Mouse (Mus musculus): ENCODE results near the gene Tom1l2.

GRCm38 (mm10) chr11:60316883-60317282, 35.8 kb downstream of the Tom1l2 start:
- TF ChIP-seq CTCF (IDR thresholded peaks at IDR 0.05; ENCODE audit: borderline replicate concordance, extremely low read depth, insufficient read depth, insufficient read length) (no peak), POLR2A (IDR thresholded peaks at IDR 0.05; ENCODE audit: borderline replicate concordance, extremely low read depth, insufficient read depth, insufficient read length, poor library complexity, severe bottlenecking) (no peak)

All from brain, embryonic 14.5 days (tissue).